Mouse (Mus musculus): ENCODE measurements at regions not wholly inside any gene's neighbourhood (a gene's known extent, or its start where the extent isn't known, plus 50 kb on each side); places are given as distances from the start of the nearest gene placed in this dataset.
A peak's percentile ranks its signal among the peaks of the same experiment; 100 is the strongest.

GRCm38 (mm10) chr12:92384266-92384937 is 535.4 kb upstream of the Sel1l start:
- 15% methylated on average over 5 of the region's 5 CpGs for WGBS
- no peak overlapping the region for H3K9ac ChIP-seq (replicated peaks; ENCODE audit: low read depth, low read length)

GRCm38 (mm10) chr12:92379130-92379529 is 530.2 kb upstream of the Sel1l start:
- 56% methylated on average over 3 of the region's 3 CpGs for WGBS
- no peaks in the 10 kb centered on the region for H3K27me3 ChIP-seq (ENCODE audit: control insufficient read depth, insufficient read depth, low read length)
- no peak overlapping the region for H3K27ac ChIP-seq (ENCODE audit: low read depth, low read length)
- no peaks in the 10 kb centered on the region for H3K36me3 ChIP-seq (ENCODE audit: control insufficient read depth, insufficient read depth, low read length)
- H3K4me1 ChIP-seq (ENCODE audit: control insufficient read depth, insufficient read depth, low read length), result no peaks in the 10 kb centered on the region
- H3K4me2 ChIP-seq (ENCODE audit: low read depth, low read length), result no peak overlapping the region
- no peak overlapping the region for H3K4me3 ChIP-seq (ENCODE audit: low read depth, low read length)
- H3K9me3 ChIP-seq (ENCODE audit: control insufficient read depth, low read length), result no peaks in the 10 kb centered on the region
- no peak for ATAC-seq (ENCODE audit: low read depth)
- no peak overlapping the region for H3K9ac ChIP-seq (replicated peaks; ENCODE audit: low read depth, low read length)

More at GRCm38 (mm10) chr12:92384266-92384937, 535.4 kb upstream of the Sel1l start:
- no peaks in the 10 kb centered on the region for H3K9me3 ChIP-seq (ENCODE audit: control insufficient read depth, low read length)
- H3K4me1 ChIP-seq (ENCODE audit: control insufficient read depth, insufficient read depth, low read length), result no peaks in the 10 kb centered on the region
- no peak for ATAC-seq (ENCODE audit: low read depth)
- H3K27me3 ChIP-seq (ENCODE audit: control insufficient read depth, insufficient read depth, low read length), result no peaks in the 10 kb centered on the region
- no peak overlapping the region for H3K4me3 ChIP-seq (ENCODE audit: low read depth, low read length)
- no peak overlapping the region for H3K27ac ChIP-seq (ENCODE audit: low read depth, low read length)
- no peaks in the 10 kb centered on the region for H3K36me3 ChIP-seq (ENCODE audit: control insufficient read depth, insufficient read depth, low read length)
- no peak overlapping the region for H3K4me2 ChIP-seq (ENCODE audit: low read depth, low read length)

- Histone ChIP-seq H3K4me3 (ENCODE audit: low read depth, low read length) (no peak overlapping the region), H3K27me3 (ENCODE audit: control insufficient read depth, insufficient read depth, low read length) (no peaks in the 10 kb centered on the region), H3K4me1 (ENCODE audit: control insufficient read depth, insufficient read depth, low read length) (no peaks in the 10 kb centered on the region), H3K4me2 (ENCODE audit: low read depth, low read length) (no peak overlapping the region), H3K36me3 (ENCODE audit: control insufficient read depth, insufficient read depth, low read length) (no peaks in the 10 kb centered on the region), H3K9ac (replicated peaks; ENCODE audit: low read depth, low read length) (no peak overlapping the region), H3K27ac (ENCODE audit: low read depth, low read length) (no peak overlapping the region), H3K9me3 (ENCODE audit: control insufficient read depth, low read length) (no peaks in the 10 kb centered on the region)
- 83% methylated on average over 5 of the region's 5 CpGs for WGBS
- ATAC-seq (ENCODE audit: low read depth), result no peak
Observed at GRCm38 (mm10) chr12:92365926-92366325, 517.0 kb upstream of the Sel1l start.

DNA sequence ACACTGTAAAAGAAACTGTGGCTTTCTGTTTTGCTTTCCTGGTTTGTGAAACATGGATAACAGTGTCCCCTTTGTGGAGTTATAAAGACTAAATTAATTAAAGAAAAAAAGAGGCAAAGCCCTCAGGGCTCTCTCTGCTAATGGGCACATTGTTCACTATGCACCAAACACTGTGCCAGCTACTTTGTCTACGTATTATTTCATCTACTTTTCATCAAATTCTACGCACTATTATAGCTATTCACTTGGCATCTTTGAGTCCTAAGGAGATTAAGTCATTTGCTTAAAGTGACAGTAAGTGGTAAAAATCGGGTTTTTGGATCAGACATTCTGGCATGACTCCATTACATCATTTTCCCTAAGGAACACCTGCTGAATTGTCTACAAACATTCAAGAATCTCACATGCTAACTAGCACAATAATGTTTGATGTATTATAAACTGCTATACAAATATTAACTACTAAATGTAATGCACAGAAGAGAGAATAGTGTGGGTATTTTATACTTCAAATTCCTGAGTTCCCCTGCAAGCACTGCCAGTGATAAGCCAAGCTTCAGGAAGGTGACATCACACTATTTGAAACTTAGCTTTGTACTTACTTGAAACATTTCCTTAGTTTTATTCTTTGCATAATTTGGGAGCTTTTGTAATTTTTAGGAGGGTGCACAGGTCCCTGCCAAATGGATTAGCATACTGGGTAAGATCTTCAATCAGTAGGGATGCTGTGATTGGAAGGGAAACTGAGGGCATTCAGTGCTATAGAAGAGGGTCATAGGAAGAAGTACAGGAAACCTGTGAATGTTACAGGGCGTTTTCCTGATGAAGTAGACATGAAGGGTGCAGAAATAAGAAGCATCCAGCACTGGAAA is 504.7 kb upstream of the Sel1l start:
- 62% methylated on average over 4 of the region's 4 CpGs for WGBS
- H3K36me3 ChIP-seq (ENCODE audit: control insufficient read depth, insufficient read depth, low read length), result no peaks in the 10 kb centered on the region
- no peaks in the 10 kb centered on the region for H3K27me3 ChIP-seq (ENCODE audit: control insufficient read depth, insufficient read depth, low read length)
- H3K27ac ChIP-seq (ENCODE audit: low read depth, low read length), result no peak overlapping the region
- H3K9me3 ChIP-seq (ENCODE audit: control insufficient read depth, low read length), result no peaks in the 10 kb centered on the region
- no peak overlapping the region for H3K9ac ChIP-seq (replicated peaks; ENCODE audit: low read depth, low read length)
- H3K4me1 ChIP-seq (ENCODE audit: control insufficient read depth, insufficient read depth, low read length), result no peaks in the 10 kb centered on the region
- H3K4me2 ChIP-seq (ENCODE audit: low read depth, low read length), result no peak overlapping the region
- no peak overlapping the region for H3K4me3 ChIP-seq (ENCODE audit: low read depth, low read length)
- no peak for ATAC-seq (ENCODE audit: low read depth)

- Histone ChIP-seq H3K27ac (ENCODE audit: low read depth, low read length) (no peak overlapping the region), H3K9me3 (ENCODE audit: control insufficient read depth, low read length) (no peaks in the 10 kb centered on the region), H3K4me2 (ENCODE audit: low read depth, low read length) (no peak overlapping the region), H3K4me3 (ENCODE audit: low read depth, low read length) (no peak overlapping the region), H3K27me3 (ENCODE audit: control insufficient read depth, insufficient read depth, low read length) (no peaks in the 10 kb centered on the region), H3K4me1 (ENCODE audit: control insufficient read depth, insufficient read depth, low read length) (no peaks in the 10 kb centered on the region), H3K9ac (replicated peaks; ENCODE audit: low read depth, low read length) (no peak overlapping the region), H3K36me3 (ENCODE audit: control insufficient read depth, insufficient read depth, low read length) (no peaks in the 10 kb centered on the region)
- 72% methylated on average over 1 of the region's 1 CpGs for WGBS
- no peak for ATAC-seq (ENCODE audit: low read depth)
Observed at GRCm38 (mm10) chr12:92318241-92318640, 469.3 kb upstream of the Sel1l start.

GRCm38 (mm10) chr12:92317609-92318008 is 468.7 kb upstream of the Sel1l start:
- Histone ChIP-seq H3K4me1 (ENCODE audit: control insufficient read depth, insufficient read depth, low read length) (no peaks in the 10 kb centered on the region), H3K4me2 (ENCODE audit: low read depth, low read length) (no peak overlapping the region), H3K27me3 (ENCODE audit: control insufficient read depth, insufficient read depth, low read length) (no peaks in the 10 kb centered on the region), H3K9ac (replicated peaks; ENCODE audit: low read depth, low read length) (no peak overlapping the region), H3K36me3 (ENCODE audit: control insufficient read depth, insufficient read depth, low read length) (no peaks in the 10 kb centered on the region), H3K9me3 (ENCODE audit: control insufficient read depth, low read length) (no peaks in the 10 kb centered on the region), H3K4me3 (ENCODE audit: low read depth, low read length) (no peak overlapping the region), H3K27ac (ENCODE audit: low read depth, low read length) (no peak overlapping the region)
- ATAC-seq (ENCODE audit: low read depth), result no peak
- 98% methylated on average over 3 of the region's 3 CpGs for WGBS

DNA sequence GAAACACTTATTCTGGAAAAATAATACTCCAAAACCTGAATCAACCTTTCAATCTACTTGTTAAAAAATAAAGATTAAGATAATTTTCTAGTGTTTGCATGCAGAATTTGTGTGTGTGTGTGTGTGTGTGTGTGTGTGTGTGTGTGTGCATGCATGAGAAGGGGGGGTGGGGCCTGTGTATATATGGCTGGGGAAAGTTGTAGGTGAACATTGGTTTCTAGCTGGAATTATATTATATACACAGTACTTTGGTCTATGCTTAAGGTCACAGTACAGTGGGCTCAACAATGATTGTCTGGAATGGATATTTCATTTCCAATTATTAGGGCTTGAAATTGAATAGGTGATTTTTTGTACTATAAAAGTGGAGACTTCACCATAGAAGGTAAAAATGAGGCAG is 467.3 kb upstream of the Sel1l start:
- H3K4me3 ChIP-seq (ENCODE audit: low read depth, low read length), result no peak overlapping the region
- no peak overlapping the region for H3K4me2 ChIP-seq (ENCODE audit: low read depth, low read length)
- no peak overlapping the region for H3K27ac ChIP-seq (ENCODE audit: low read depth, low read length)
- ATAC-seq (ENCODE audit: low read depth), result no peak
- H3K27me3 ChIP-seq (ENCODE audit: control insufficient read depth, insufficient read depth, low read length), result no peaks in the 10 kb centered on the region
- H3K9ac ChIP-seq (replicated peaks; ENCODE audit: low read depth, low read length), result no peak overlapping the region
- H3K9me3 ChIP-seq (ENCODE audit: control insufficient read depth, low read length), result no peaks in the 10 kb centered on the region
- H3K4me1 ChIP-seq (ENCODE audit: control insufficient read depth, insufficient read depth, low read length), result no peaks in the 10 kb centered on the region
- H3K36me3 ChIP-seq (ENCODE audit: control insufficient read depth, insufficient read depth, low read length), result no peaks in the 10 kb centered on the region

- Histone ChIP-seq H3K9me3 (ENCODE audit: control insufficient read depth, low read length) (no peaks in the 10 kb centered on the region), H3K9ac (replicated peaks; ENCODE audit: low read depth, low read length) (no peak overlapping the region), H3K4me2 (ENCODE audit: low read depth, low read length) (no peak overlapping the region), H3K4me3 (ENCODE audit: low read depth, low read length) (no peak overlapping the region), H3K4me1 (ENCODE audit: control insufficient read depth, insufficient read depth, low read length) (no peaks in the 10 kb centered on the region), H3K36me3 (ENCODE audit: control insufficient read depth, insufficient read depth, low read length) (no peaks in the 10 kb centered on the region), H3K27ac (ENCODE audit: low read depth, low read length) (no peak overlapping the region), H3K27me3 (ENCODE audit: control insufficient read depth, insufficient read depth, low read length) (no peaks in the 10 kb centered on the region)
- WGBS, result 87% methylated on average over 2 of the region's 2 CpGs
- ATAC-seq (ENCODE audit: low read depth), result no peak
Observed at GRCm38 (mm10) chr12:92315820-92316219, 466.9 kb upstream of the Sel1l start.

DNA sequence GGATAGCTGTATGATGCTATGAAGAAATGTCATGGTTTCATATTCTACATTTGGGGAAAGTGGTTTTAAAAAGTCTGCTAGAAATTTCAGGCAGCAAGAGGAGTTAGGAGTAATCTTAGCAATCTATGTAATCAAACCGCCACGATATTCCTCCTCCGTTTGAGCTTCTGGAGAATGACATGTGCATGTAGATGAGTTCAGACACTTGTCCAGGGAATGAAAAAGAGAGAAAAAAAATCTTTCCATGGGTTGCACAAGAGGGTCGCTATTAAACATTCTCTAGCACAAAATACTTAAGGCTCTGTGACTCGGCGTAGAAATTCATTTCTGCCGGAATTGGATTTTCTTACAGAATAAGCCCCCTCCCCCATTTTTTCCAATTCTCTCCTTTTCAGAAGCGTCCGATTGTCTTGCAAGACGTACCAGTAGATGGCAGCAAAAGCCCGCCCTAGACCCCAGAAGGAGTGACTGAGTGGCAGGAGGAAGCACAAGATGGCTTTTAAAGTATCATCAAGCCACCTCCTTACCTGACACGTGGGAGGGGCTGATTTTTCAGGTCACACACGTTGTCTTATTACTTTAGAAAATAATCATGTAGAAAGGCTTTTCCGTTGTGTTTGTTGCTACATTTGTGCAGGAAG is 454.1 kb upstream of the Sel1l start:
- peak; percentile 91 for ATAC-seq (ENCODE audit: low read depth)
- 23% methylated on average over 14 of the region's 14 CpGs for WGBS
- Histone ChIP-seq H3K27ac (ENCODE audit: low read depth, low read length) (no peak overlapping the region), H3K9ac (replicated peaks; ENCODE audit: low read depth, low read length) (no peak overlapping the region), H3K4me2 (ENCODE audit: low read depth, low read length) (peak overlapping the region; percentile 8; the same call in 1 of the 2 replicates), H3K4me1 (ENCODE audit: control insufficient read depth, insufficient read depth, low read length) (no peaks in the 10 kb centered on the region), H3K27me3 (ENCODE audit: control insufficient read depth, insufficient read depth, low read length) (no peaks in the 10 kb centered on the region), H3K9me3 (ENCODE audit: control insufficient read depth, low read length) (no peaks in the 10 kb centered on the region), H3K36me3 (ENCODE audit: control insufficient read depth, insufficient read depth, low read length) (no peaks in the 10 kb centered on the region), H3K4me3 (ENCODE audit: low read depth, low read length) (no peak overlapping the region)
